25 mouse cellular contexts compared by ENCODE assay signal in the genomic region with DNA sequence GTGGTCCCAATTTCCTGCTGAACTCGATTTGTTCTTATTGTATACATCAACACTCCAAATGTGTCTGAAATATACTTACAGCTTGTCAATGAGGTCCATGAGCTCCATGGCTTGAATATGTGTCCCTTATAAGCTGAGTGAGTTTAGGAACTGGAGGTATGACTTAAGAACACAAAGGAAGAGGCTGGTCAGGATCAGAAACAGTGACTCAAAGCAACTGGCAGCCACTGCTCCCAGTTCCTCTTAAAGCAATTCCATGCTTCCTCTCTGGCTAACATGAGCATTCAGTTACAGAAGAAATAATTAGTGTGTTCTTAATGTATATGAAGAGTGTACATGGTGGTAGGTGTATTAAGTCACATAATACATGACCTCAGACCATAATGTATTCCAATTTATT.
A peak's percentile ranks its signal among the peaks of the same experiment; 100 is the strongest.
DNase-seq lines count a peak whose midpoint lies in the region; ATAC-seq and TF ChIP-seq lines count a peak whose summit lies in the region.
"Had no signal": no experiment of that assay in that cellular context is flagged by ENCODE, and none has a peak within 500 bp of the region (broad histone marks: within the 10 kb centered on the region; RNA-seq: fewer than 3 reads in every experiment).

No protein-coding gene starts in this region.

- TF ChIP-seq POLR2A in CH12.LX (IDR thresholded peaks at IDR 0.05; ENCODE audit: low read depth, low read length): no peak

- no peak overlapping the region for H3K4me3 ChIP-seq in CH12.LX (replicated peaks in 1 of 3; ENCODE audit: low read depth in 2 of 3, low read length in 2 of 3, poor library complexity in 1 of 3)
- H3K4me3 ChIP-seq in brown adipose tissue, adult 24 weeks (ENCODE audit: insufficient read depth, low read depth, low read length): no peak overlapping the region
- no peak overlapping the region for H3K4me3 ChIP-seq in macrophage (ENCODE audit: inconsistent target)
- no peak overlapping the region for H3K4me3 ChIP-seq in forebrain, embryonic 12.5 days (replicated peaks)
- H3K4me3 ChIP-seq: embryonic facial prominence, embryonic 10.5 days; embryonic facial prominence, embryonic 13.5 days; erythroblast, embryonic 14.5 days; forebrain, embryonic 13.5 days had no signal

- dilution Hi-C loops in CH12.LX (cut with MboI; ENCODE audit: extremely low pct_ligation_motif_present, extremely low pct_unique_long_range_greater_than_20kb, low sequenced_read_pairs): no loop called here

- TF ChIP-seq CTCF in CH12.LX (conservative IDR thresholded peaks at IDR 0.05 in 1 of 2, IDR thresholded peaks at IDR 0.05 in 1 of 2; ENCODE audit: low read depth in 2 of 2, low read length in 2 of 2): no peak

- DNase-seq in CH12.LX (ENCODE audit: extremely low read depth): peak; percentile 9
- DNase-seq in right cerebral cortex, postnatal 36 days (ENCODE audit: low spot score in 2 of 2): no peak
- DNase-seq in urinary bladder, postnatal 4 days (ENCODE audit: low spot score in 2 of 2): no peak
- DNase-seq: adrenal gland, adult 2 months; adrenal gland, postnatal 14 days; B cell, adult 2 months; cerebellum, adult 11 months; cerebellum, adult 2 months; cerebellum, postnatal 25 days; embryo, embryonic 11 days; gastrocnemius, postnatal 10 days; gastrocnemius, postnatal 36 days; heart, postnatal 4 days had no signal

- TF ChIP-seq RAD21 in CH12.LX (IDR thresholded peaks at IDR 0.05; ENCODE audit: low read depth, low read length): no peak

- H3K27ac ChIP-seq in CH12.LX (ENCODE audit: insufficient read depth, low read depth) (no peak overlapping the region), macrophage (peak overlapping the region; percentile 82)
- H3K27ac ChIP-seq in brown adipose tissue, adult 24 weeks (replicated peaks; ENCODE audit: low read depth, low read length): peak overlapping the region; percentile 54
- H3K27ac ChIP-seq in forebrain, embryonic 12.5 days: no peak overlapping the region
- H3K27ac ChIP-seq: embryonic facial prominence, embryonic 10.5 days; embryonic facial prominence, embryonic 13.5 days; forebrain, embryonic 13.5 days; hindbrain, embryonic 14.5 days; hindbrain, postnatal 0 days had no signal

- TF ChIP-seq EP300 in CH12.LX (IDR thresholded peaks at IDR 0.05; ENCODE audit: low read length): no peak

- no peaks in the 10 kb centered on the region for H3K36me3 ChIP-seq in CH12.LX (replicated peaks in 1 of 2; ENCODE audit: control insufficient read depth in 1 of 2, insufficient read depth in 1 of 2, low read length in 1 of 2)
- no peaks in the 10 kb centered on the region for H3K36me3 ChIP-seq in macrophage (ENCODE audit: inconsistent target)
- H3K36me3 ChIP-seq in forebrain, embryonic 12.5 days (replicated peaks): no peaks in the 10 kb centered on the region
- H3K36me3 ChIP-seq: embryonic facial prominence, embryonic 10.5 days; embryonic facial prominence, embryonic 13.5 days had no signal

- WGBS in macrophage (ENCODE audit: missing documents): 20% methylated on average over 1 of the region's 1 CpGs
- 65% methylated on average over 1 of the region's 1 CpGs for WGBS in forebrain, embryonic 12.5 days

- in situ Hi-C loops in CH12.LX (cut with MboI; ENCODE audit: low pct_ligation_motif_present, low pct_unique_long_range_greater_than_20kb, low sequenced_read_pairs): no loop called here

- H3K9ac ChIP-seq in CH12.LX (ENCODE audit: insufficient read depth, low read depth): no peak overlapping the region
- H3K9ac ChIP-seq in forebrain, embryonic 12.5 days: no peak overlapping the region
- H3K9ac ChIP-seq: embryonic facial prominence, embryonic 13.5 days; forebrain, embryonic 13.5 days; hindbrain, embryonic 14.5 days had no signal

- no peaks in the 10 kb centered on the region for H3K79me2 ChIP-seq in CH12.LX (replicated peaks; ENCODE audit: control insufficient read depth, extremely low read depth, insufficient read depth, poor library complexity, severe bottlenecking)
- H3K79me2 ChIP-seq in macrophage (ENCODE audit: inconsistent target): no peaks in the 10 kb centered on the region

- H3K4me1 ChIP-seq in CH12.LX (ENCODE audit: control insufficient read depth in 1 of 2, insufficient read depth in 2 of 2): peaks cover 0 to 13% of the 10 kb centered on the region in 2 experiments; a peak in 2 of 4 replicates
- H3K4me1 ChIP-seq in brown adipose tissue, adult 24 weeks (ENCODE audit: control insufficient read depth, insufficient read depth, insufficient read length, low read length): no peaks in the 10 kb centered on the region
- no peaks in the 10 kb centered on the region for H3K4me1 ChIP-seq in forebrain, embryonic 12.5 days
- H3K4me1 ChIP-seq: embryonic facial prominence, embryonic 10.5 days; embryonic facial prominence, embryonic 13.5 days; forebrain, embryonic 13.5 days had no signal

- no peaks in the 10 kb centered on the region for H3K27me3 ChIP-seq in CH12.LX (replicated peaks)
- no peaks in the 10 kb centered on the region for H3K27me3 ChIP-seq in forebrain, embryonic 12.5 days
- H3K27me3 ChIP-seq: embryonic facial prominence, embryonic 13.5 days; forebrain, embryonic 13.5 days had no signal

- ATAC-seq in forebrain, embryonic 12.5 days (ENCODE audit: low FRiP score): no peak
- ATAC-seq: forebrain, embryonic 13.5 days; hindbrain, postnatal 0 days; inflammation-experienced regulatory T-cells, adult 6 months; intestine, embryonic 16.5 days had no signal

- H3K4me2 ChIP-seq in CH12.LX (ENCODE audit: insufficient read depth, low read depth, poor library complexity, severe bottlenecking): no peak overlapping the region; the same call in 1 of the 2 replicates
- no peak overlapping the region for H3K4me2 ChIP-seq in forebrain, embryonic 12.5 days
- H3K4me2 ChIP-seq: embryonic facial prominence, embryonic 13.5 days; forebrain, embryonic 13.5 days; heart, embryonic 11.5 days; hindbrain, embryonic 14.5 days had no signal

- H3K9me3 ChIP-seq in CH12.LX (replicated peaks; ENCODE audit: low read length): no peaks in the 10 kb centered on the region
- no peaks in the 10 kb centered on the region for H3K9me3 ChIP-seq in forebrain, embryonic 12.5 days
- H3K9me3 ChIP-seq: embryonic facial prominence, embryonic 10.5 days; embryonic facial prominence, embryonic 13.5 days; forebrain, embryonic 13.5 days had no signal

TF ChIP-seq in CH12.LX, 34 proteins besides CTCF, POLR2A, EP300 and RAD21:
- TF ChIP-seq IRF4 (IDR thresholded peaks at IDR 0.05; ENCODE audit: low read depth, low read length) (peak; percentile 39; the same call in 1 of the 2 replicates), KAT2A (IDR thresholded peaks at IDR 0.05; ENCODE audit: insufficient replicate concordance, low read length) (no peak)
TF ChIP-seq in CH12.LX: peak in this region for 1.

Comparison
In these comparisons a context has a peak if more than half of its experiments do, and no peak if none do; other contexts are left out.
1. H3K27ac ChIP-seq: peak in brown adipose tissue, adult 24 weeks (single experiment) and macrophage (single experiment); none in CH12.LX (single experiment) and forebrain, embryonic 12.5 days (single experiment).